In genomic region chr19:43612051-43612450, GRCm38 (mm10) we compare ENCODE assay signal across 9 mouse cellular contexts. TPM values are rescaled to one million over a fixed set of nuclear protein-coding genes. Genes with fewer than 3 reads are reported as not detected.
DNase-seq lines count a peak whose midpoint lies in the region.
"Had no signal": no experiment of that assay in that cellular context is flagged by ENCODE, and none has a peak within 500 bp of the region (broad histone marks: within the 10 kb centered on the region; RNA-seq: fewer than 3 reads in every experiment).

Gene Nkx2-3 (plus strand): TSS chr19:43612325.

- H3K27me3 ChIP-seq in heart, embryonic 10.5 days (ENCODE audit: insufficient read depth, poor library complexity, severe bottlenecking): peaks cover 98% of the 10 kb centered on the region
- H3K27me3 ChIP-seq in embryonic facial prominence, embryonic 10.5 days (replicated peaks; ENCODE audit: low read depth, poor library complexity, severe bottlenecking): peaks cover 100% of the 10 kb centered on the region

- under 1% methylated on average over 24 of the region's 24 CpGs for WGBS in heart, embryonic 10.5 days
- under 1% methylated on average over 24 of the region's 24 CpGs for WGBS in embryonic facial prominence, embryonic 10.5 days

- peak within 1 kb of the TSS; percentile 44 for H3K4me3 ChIP-seq in heart, embryonic 10.5 days
- peak within 1 kb of the TSS; percentile 58 for H3K4me3 ChIP-seq in embryonic facial prominence, embryonic 10.5 days
- H3K4me3 ChIP-seq: myocyte had no signal

- peak; percentile 91 for DNase-seq in heart, embryonic 10.5 days (ENCODE audit: low spot score)
- no peak for DNase-seq in heart, postnatal 14 days
- DNase-seq in embryonic facial prominence, embryonic 10.5 days (ENCODE audit: low spot score): peak; percentile 92
- peak; percentile 18 for DNase-seq in induced T-regulatory cell, adult 2 months (ENCODE audit: low read depth)
- DNase-seq in lung, postnatal 14 days: peak; percentile 35
- no peak for DNase-seq in cerebellum, adult 11 months
- DNase-seq in urinary bladder, postnatal 14 days (ENCODE audit: low spot score): no peak
- no peak for DNase-seq in adrenal gland, adult 18-20 months (ENCODE audit: low spot score in 2 of 2)

- no peak within 1 kb of the TSS for H3K27ac ChIP-seq in heart, embryonic 10.5 days
- no peak within 1 kb of the TSS for H3K27ac ChIP-seq in embryonic facial prominence, embryonic 10.5 days (replicated peaks)

- H3K9me3 ChIP-seq in heart, embryonic 10.5 days: no peaks in the 10 kb centered on the region
- H3K9me3 ChIP-seq in embryonic facial prominence, embryonic 10.5 days: no peaks in the 10 kb centered on the region

- intact Hi-C loops in heart, postnatal 14 days (cut with DNase I): no loop called here

- H3K4me1 ChIP-seq in heart, embryonic 10.5 days: peaks cover 55% of the 10 kb centered on the region
- H3K4me1 ChIP-seq in embryonic facial prominence, embryonic 10.5 days: peaks cover 56% of the 10 kb centered on the region

- H3K36me3 ChIP-seq in heart, embryonic 10.5 days: no peaks in the 10 kb centered on the region
- H3K36me3 ChIP-seq in embryonic facial prominence, embryonic 10.5 days (replicated peaks): no peaks in the 10 kb centered on the region

RNA-seq across cellular contexts. Expression of gene Nkx2-3, which starts in this region (rescaled TPM):
- 0.55 and 2.4 TPM in 2 replicates for polyA plus RNA-seq in heart, embryonic 10.5 days (2016; fragmentation: Nextera tagmentation; extraction: Ambion mirVana)
- not detected for total RNA-seq in heart, postnatal 14 days (2021)
- polyA plus RNA-seq in embryonic facial prominence, embryonic 10.5 days (2016; fragmentation: Nextera tagmentation; extraction: Ambion mirVana): 3.7 and 4.1 TPM in 2 replicates
- total RNA-seq in adrenal gland, adult 18-20 months (2021): not detected
- polyA plus RNA-seq: myocyte had no signal

Comparison
In these comparisons a context has a peak if more than half of its experiments do, and no peak if none do; other contexts are left out.
1. DNase-seq: peak in heart, embryonic 10.5 days (single experiment), embryonic facial prominence, embryonic 10.5 days (single experiment), induced T-regulatory cell, adult 2 months (single experiment) and lung, postnatal 14 days (single experiment); none in heart, postnatal 14 days (0 of 2), cerebellum, adult 11 months (single experiment), urinary bladder, postnatal 14 days (single experiment) and adrenal gland, adult 18-20 months (0 of 2).